Mouse (Mus musculus) CD4-positive helper T cell, adult 2 months (primary cell): ENCODE results near the gene Itpr3.

Experiments
- DNase-seq: peaks from one replicate; pipeline ENCODE4 v3.0.0-alpha.2; 2012; ENCODE audit warnings: low read depth, missing footprints, low spot score

Gene Itpr3

GRCm38 (mm10) chr17:27118676-27119539 is 61.8 kb downstream of the Itpr3 start:
- DNase-seq: peak; percentile 50

GRCm38 (mm10) chr17:27119540-27119895 is 62.4 kb downstream of the Itpr3 start:
- no peak for DNase-seq

- no peak for DNase-seq
Measured at GRCm38 (mm10) chr17:27119954-27120353, 62.9 kb downstream of the Itpr3 start.

GRCm38 (mm10) chr17:27120561-27121024 is 63.5 kb downstream of the Itpr3 start:
- no peak for DNase-seq

GRCm38 (mm10) chr17:27121266-27121665 is 64.2 kb downstream of the Itpr3 start:
- no peak for DNase-seq

GRCm38 (mm10) chr17:27121781-27122180 is 64.7 kb downstream of the Itpr3 start:
- DNase-seq: no peak

- no peak for DNase-seq
Measured at GRCm38 (mm10) chr17:27122701-27123100, 65.6 kb downstream of the Itpr3 start.

- DNase-seq: no peak
Measured at GRCm38 (mm10) chr17:27123103-27123502, 66.0 kb downstream of the Itpr3 start.

- DNase-seq: no peak
Measured at GRCm38 (mm10) chr17:27123813-27124375, 66.8 kb downstream of the Itpr3 start.

- DNase-seq: peak; percentile 72
Measured at GRCm38 (mm10) chr17:27125185-27125584, 68.1 kb downstream of the Itpr3 start.

GRCm38 (mm10) chr17:27125669-27126202 is 68.6 kb downstream of the Itpr3 start:
- no peak for DNase-seq

GRCm38 (mm10) chr17:27126974-27127373 is 69.9 kb downstream of the Itpr3 start:
- DNase-seq: no peak

GRCm38 (mm10) chr17:27128189-27128588 is 71.1 kb downstream of the Itpr3 start:
- no peak for DNase-seq

GRCm38 (mm10) chr17:27129291-27129690 is 72.2 kb downstream of the Itpr3 start:
- DNase-seq: no peak

GRCm38 (mm10) chr17:27129819-27130218 is 72.7 kb downstream of the Itpr3 start:
- DNase-seq: no peak

- DNase-seq: no peak
Measured at GRCm38 (mm10) chr17:27130246-27130645, 73.1 kb downstream of the Itpr3 start.

GRCm38 (mm10) chr17:27131240-27131665 is 74.1 kb downstream of the Itpr3 start:
- DNase-seq: no peak

GRCm38 (mm10) chr17:27132238-27132637 is 75.1 kb downstream of the Itpr3 start:
- DNase-seq: no peak

GRCm38 (mm10) chr17:27133551-27134141 is 76.5 kb downstream of the Itpr3 start, which contains the start of gene Uqcc2:
Gene Uqcc2, minus strand, starts transcription at chr17:27133916.
- peak; percentile 97 for DNase-seq

GRCm38 (mm10) chr17:27134187-27134586 is 77.1 kb downstream of the Itpr3 start:
- DNase-seq: no peak

- no peak for DNase-seq
Measured at GRCm38 (mm10) chr17:27134715-27135114, 77.6 kb downstream of the Itpr3 start.

- no peak for DNase-seq
Measured at GRCm38 (mm10) chr17:27138396-27138795, 81.3 kb downstream of the Itpr3 start.
